Mouse (Mus musculus): ENCODE data around the gene Ddr1.
A peak's percentile ranks its signal among the peaks of the same experiment; 100 is the strongest.

Gene Ddr1

DNA sequence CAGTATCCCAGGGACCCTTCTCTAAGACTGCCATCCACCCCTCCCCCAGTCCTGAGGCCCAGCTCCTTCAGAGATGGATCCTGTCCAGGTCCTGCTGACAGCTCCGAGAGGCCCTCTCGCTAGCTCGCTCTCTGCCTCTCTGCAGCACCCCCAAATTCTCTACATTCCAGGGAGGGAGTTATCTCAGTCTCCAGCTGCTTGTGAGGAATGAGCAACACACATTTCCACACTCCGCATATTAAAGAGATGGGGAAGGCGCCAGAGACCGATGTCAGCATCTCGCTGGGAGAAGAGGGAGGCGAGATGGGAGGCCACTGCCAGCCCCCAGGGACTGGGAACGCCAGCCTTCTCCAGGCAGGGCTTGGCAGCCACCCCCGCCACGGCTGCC is 15.9 kb upstream of the Ddr1 start:
- DNase-seq (ENCODE audit: low spot score): no peak

DNA sequence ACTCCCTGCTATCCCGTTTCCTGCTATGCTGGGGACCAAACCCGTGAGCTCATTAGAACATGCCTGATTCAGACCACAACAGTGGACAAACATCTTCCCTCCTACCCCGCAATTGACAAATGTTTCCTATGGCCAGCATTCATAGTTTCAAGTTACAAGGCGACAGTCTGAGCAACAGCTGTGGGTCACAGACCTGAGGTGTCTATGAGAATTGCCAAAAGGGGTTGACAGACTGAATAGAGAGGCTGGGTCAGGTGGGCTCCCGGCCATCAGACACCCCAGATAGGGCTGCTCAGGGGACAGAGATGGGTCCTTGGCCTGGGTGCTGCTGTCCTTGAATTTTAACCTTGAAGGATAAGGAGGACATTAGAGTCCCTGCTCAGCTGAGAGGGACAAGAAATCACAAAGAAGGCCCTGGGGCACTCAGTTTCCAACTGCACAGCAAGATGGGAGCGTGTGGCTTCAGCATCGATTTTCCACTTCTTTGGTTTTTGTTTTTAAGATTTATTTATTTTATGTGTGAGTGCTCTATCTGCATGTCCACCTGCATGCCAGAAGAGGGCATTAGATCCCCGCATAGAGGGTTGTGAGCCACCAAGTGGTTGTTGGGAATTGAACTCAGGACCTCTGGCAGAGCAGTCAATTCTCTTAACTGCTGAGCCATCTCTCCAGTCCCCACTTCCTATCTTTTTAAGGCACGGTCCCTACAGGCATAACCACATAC is 15.4 kb upstream of the Ddr1 start:
- DNase-seq (ENCODE audit: low spot score): no peak

DNA sequence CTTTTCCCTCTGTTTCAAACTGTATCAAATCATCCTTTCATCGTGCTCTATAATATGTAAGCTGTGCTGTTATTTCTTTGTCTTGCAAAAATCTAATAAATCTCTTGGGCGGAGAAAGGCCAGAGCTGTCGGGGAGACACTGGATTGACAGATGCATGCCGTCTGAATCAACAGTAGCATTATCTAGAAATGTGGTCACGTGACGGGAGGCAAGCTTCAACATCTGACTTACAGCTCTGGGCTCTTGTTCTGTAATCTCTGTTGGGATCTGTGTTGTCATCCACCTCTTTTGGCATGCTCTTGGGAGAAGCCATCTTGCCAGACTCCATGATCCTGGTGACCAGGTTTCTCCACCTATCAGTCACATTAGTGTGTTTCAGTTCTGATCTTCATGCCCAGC is 12.7 kb upstream of the Ddr1 start:
- no peak for DNase-seq (ENCODE audit: low spot score)

DNA sequence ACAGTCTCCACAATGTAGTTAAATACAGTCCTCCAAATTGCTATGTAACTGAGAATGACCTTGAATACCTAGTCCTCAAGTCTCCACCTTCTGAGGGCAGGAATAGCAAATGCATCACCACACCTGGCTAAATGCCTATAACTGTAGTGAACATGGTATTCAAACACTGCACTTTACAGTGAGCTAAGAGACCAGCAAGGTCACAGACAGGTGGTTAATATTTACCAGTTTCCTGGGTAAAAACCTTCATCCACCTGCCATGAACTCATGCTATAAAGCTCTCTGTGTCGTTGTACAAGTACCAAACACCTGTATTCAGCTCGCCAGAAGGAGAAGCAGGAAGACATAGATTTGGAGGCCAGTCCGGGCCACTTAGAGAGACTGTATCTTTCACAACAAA is 11.7 kb upstream of the Ddr1 start:
- DNase-seq (ENCODE audit: low spot score): no peak

DNA sequence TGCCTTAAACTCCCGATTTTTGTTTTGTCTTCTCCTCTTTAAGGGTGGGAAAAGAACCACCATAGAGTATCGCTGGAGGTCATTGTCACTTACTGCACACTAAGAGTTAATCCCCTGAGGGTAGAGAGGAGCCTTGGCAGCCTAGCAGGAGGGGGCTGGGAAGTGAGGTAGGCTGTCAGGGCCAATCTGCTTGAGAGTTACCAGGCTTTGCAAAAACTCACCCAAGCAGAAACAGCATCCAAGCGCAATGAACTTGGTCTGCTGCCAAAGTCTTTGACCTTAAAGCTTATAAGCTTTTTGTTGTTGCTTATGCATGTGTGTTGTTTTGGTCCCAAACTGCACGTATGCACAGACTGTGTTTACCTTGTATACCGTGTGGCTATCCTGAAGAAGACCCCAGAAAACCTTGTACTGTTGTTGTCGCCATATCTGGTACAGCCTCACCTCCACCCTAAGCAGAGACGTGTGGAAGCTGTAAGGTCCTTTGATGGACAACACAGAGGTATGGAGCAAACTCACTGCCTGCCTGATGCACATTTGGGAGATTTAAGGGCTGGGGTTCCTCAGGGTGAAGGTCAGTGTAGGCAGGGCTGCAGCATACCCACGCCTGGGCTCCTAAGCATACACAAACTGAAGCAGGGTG is 6.4 kb upstream of the Ddr1 start:
- DNase-seq (ENCODE audit: low spot score): no peak

DNA sequence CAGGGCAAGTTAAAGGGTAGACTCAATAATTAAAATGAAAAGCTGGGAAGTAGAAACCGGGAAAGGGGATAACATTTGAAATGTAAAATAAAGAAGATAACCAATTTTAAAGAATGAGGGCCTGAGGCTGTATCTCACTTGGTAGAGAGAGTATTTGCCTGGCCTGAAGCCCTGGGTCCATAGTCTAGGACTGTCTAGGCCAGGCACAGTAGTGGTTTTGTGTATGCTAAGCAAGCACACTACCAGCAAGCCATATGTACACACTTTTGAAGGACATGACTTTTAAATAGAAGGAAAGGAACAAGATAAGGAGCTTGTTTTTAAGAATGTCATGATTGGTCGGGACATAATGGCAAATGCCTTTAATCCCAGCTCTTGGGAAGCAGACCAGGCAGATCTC is 4.2 kb upstream of the Ddr1 start:
- DNase-seq (ENCODE audit: low spot score): no peak

DNA sequence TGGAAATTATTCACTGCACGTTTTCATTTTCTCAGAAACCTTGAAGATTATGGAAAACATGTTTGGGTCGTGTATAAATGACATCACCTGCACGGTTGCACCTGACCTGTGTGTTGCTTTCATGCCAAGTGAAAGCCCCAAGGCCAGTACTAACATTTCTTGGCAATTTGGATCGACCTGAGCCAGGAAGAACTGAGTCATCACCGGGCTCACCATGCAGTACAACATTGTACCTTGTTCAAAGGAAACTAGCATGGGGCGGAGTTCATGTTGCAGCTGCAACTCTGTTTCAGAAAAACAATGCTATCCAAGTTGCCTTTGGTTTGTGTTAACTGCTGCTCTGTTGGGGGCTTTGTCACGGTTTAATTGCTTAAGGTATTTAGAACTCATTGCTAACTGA is 3.5 kb upstream of the Ddr1 start:
- DNase-seq (ENCODE audit: low spot score): no peak

DNA sequence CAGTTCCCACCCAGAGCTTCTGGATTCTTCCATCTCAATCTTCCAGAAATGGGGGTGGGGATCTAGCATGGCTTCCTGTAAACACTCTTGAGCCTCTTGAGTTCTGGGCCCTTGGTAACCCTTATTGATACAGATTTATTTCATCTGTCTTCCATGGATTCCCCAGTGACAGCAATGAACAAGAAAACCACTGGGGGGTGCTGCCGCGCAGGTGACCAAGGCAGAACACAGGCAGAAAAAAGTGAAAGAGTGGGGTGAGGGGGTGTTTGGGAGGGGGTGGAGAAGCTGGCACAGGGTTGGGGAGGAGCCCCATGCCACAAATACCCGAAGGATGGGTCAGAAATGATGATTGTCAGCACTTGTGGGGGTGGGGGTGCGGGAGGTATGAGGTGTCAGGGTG is 1.4 kb upstream of the Ddr1 start:
- DNase-seq (ENCODE audit: low spot score): no peak

DNA sequence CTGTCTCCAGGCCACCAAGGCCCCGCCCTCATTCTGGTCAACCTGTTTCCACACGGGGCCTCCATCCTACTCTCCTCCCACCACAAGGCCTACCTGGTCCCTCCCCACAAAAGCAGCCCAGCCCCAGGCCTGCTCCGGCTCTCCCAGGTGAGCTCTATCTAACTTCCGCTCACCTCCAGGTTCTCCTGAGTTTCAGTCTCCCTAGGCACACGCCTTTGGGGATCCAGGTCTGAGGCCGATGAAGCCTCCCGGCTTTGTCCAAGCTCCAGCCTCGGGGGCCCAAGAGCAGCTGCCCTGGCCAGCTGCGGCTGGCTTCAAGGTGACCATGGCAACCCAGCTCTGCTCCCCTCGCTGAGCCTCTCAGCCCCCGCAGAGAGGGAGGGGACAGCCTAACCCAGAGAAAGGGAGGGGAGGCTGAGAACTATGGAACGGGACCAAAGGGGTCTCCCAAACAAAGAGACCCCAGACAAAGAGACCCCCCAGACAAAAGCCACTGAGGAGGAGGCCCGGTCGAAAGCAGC is 610 bp downstream of the Ddr1 start:
- no peak for DNase-seq (ENCODE audit: low spot score)

DNA sequence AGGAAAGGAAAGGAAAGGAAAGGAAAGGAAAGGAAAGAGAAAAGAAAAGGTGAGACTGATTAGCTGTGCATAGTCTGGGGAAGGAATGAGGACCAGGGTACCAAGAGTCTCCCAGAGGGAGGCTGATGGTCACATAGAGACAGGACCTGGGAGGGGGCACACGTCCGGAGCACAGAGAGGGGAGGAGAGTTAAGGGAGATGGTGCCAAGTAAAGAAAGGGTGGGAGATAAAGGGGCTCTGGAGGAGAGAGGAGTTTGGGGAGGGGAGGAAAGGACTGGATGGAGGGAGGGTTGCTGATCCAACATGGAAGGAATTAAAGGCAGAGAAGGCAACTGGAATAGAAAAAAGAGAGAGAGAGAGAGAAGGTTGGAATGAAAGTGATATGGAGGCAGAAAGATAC is 1.4 kb downstream of the Ddr1 start:
- DNase-seq (ENCODE audit: low spot score): no peak

DNA sequence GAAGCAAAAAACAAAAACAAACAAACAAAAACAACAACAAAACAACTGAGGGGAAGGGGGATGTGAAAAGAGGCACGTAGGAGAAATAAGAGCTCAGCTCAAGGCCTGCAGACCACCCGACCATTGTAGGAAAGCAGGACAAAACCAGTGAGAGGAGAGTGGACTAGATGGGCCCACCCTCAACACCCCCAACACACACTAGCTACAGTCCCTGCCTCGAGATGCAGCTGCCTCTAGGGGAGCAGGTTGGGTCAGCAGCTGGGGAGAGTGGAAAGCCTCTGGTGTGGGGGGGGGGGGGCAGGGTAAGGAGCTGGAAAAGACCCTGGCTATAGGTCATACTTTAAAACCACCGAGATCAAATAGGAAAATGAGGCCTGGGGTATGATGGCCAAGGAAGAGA is 1.8 kb downstream of the Ddr1 start:
- DNase-seq (ENCODE audit: low spot score): no peak

DNA sequence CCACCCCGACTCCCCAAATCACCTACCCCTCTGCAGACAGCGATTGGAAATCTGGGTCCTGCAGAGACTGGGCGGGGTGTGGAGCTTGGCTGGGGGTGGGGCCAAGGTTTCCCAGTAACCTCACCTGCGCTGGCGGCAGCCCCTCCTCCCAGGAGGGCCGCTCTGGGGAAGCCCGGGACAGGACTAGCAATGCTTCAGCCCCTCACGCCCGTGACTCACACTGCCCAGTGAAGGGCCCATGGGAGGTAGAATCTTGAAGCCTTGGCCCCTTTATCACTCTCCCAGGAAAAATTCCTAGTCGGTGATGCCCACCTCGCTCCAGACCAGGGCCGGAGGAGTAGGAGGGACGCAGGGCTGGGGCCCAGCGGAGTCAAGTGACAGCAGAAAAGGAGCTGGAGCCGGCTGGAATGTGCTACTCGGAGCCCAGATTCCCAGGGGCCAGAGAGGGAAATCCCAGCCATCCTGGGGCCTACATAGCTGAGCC is 2.4 kb downstream of the Ddr1 start:
- DNase-seq (ENCODE audit: low spot score): no peak

DNA sequence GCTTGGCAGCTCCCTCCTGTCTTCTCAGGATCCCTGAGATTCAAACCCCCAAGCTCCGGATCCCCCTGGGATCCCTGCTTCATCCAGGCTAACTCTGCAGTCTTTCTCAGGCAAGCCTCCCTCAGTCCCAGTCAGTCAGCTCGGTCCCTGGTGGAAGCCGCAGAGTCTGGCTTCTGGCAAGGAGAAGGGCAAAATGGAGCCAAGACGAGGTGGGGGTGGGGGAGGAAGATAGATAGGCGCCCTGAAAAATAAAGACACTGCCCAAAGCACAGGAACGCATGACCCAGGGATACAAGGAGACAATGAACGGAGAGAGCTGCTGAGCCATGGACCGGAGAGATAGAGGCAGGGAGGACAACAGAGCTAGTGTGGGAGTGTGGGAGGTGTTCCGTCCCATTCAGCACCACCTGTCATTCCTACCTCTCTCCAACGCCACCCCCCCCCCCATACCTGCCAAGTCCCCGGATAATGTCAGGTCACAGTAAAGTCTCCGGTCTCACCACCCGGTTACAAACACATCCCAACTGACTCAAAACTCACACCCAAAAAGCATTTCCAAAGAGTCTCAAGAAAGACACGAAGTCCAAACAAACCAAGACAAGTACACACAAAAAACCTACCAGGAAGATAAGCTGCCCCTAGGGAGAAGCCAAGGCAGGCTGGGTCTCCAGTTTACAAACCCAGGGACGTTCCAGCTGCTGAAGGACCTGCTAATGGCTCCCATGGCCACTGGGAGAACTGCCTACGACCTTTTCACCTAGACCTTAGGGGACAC is 3.0 kb downstream of the Ddr1 start:
- DNase-seq (ENCODE audit: low spot score): no peak

DNA sequence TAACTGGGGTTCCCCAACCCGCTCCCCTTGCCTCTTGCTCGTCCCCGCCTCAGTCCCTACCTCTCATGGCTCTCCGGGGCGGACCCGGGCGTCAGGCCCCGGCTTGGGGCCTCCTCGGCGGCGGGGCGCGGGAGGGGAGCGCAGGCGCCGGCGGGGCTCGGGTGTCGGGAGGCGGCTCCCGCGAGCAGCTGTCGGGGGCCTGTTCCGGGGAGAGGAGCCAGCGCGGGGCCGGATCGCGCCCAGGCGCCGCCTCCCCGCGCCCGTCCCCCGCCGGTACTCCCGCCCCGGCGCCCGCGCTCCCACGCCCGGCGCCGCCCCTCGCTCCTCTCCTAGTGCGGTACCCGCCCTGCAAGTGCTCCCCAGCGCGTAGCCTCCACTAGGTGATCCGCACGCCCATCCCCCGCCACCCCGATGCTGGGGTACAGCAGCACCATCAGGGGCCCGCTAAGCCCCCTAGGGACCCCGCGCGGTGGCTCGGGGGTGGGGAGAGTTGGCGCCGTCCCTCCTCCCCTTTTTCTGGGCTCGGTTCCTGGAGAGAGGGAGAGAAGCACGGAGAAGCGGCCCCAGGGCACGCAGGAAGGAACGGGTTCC is 4.0 kb downstream of the Ddr1 start:
- peak; percentile 62 for DNase-seq (ENCODE audit: low spot score)

DNA sequence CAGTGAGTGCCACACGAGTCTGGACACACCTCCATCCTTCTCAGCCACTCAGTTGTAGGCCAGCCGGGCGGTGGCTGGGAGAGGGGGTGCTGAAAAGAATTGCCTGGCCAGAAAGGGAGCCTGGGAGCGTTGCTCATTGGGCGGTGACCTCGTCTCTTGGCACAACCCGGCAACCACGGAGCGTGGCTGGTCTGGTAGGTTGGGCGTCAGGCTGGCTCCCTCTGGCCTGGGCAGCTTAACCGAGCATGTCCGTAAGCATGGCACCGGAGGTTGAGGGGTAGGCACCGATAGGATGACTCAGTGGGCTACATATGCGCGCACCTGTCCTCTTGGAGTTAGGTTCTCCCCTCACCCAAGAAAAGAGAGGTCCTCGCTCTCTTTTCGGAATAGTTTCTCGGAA is 4.5 kb downstream of the Ddr1 start:
- peak; percentile 57 for DNase-seq (ENCODE audit: low spot score)

DNA sequence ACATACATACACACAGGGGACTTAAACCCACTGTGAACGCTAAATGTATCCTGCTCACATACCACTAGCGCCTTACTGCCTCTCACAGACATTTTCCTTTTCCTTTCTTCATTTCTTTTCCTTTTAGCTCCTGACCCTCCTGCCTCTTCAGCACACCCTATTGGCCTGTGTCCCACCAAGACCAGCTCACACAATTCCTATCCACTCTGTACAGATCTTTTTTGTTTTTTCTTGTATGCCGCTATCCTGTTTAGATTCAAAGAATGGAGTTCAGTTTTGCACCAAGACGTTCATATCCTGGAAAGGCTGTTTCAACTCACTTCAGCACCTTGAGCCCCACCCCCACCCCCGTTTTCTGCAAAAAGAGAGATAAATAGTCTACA is 5.9 kb downstream of the Ddr1 start:
- DNase-seq (ENCODE audit: low spot score): no peak

DNA sequence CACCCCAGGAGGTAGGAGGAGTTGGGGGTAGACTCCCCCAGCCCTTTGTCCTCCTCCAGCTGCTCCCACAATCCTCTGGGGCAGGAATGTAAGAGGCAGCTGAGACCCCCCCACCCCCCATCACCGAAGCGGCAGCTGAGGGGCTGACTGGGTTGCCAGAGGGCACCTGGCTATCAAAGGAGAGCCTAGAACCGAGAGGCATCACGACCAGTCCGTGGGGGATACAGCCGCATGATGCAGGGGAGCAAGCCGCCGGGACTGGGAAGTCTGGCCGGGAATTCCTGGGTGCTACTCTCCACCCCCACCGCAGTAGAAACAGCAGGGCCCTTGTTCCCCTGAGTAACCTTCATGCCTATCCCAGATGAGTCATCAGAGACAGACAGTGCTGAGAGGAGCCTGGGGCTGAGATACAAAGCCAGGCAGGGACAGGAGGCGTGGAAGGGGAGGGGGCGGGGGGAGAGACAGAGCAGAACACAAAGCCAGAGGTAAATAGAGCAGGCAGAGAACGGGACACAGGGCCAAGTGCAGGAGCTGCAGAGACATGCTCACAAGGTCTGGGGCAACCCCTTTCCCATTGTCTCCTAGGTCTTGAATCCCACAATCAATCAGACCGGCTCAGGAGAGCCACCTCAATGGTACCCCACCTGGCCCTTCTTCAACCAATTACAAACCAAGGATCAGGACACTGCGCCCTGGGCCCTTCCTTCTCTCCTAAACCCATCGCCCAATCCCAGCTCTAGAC is 6.5 kb downstream of the Ddr1 start:
- DNase-seq (ENCODE audit: low spot score): no peak

DNA sequence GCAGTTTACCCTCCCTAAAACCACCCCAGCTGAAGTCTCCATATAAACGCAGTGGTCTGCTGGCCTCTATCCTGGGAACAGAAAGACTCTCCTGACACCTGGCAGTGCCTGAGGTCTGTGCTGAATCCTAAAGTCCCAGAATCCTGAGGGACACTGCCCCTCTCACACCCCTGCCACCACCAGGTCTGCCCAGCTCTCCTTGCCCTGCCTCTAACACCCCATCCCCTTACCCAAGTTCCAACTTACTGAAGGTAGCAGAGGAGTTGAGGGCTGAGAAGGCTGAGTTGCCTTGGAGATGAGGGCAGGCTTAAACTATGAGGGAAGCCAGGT is 7.0 kb downstream of the Ddr1 start:
- DNase-seq (ENCODE audit: low spot score): no peak

DNA sequence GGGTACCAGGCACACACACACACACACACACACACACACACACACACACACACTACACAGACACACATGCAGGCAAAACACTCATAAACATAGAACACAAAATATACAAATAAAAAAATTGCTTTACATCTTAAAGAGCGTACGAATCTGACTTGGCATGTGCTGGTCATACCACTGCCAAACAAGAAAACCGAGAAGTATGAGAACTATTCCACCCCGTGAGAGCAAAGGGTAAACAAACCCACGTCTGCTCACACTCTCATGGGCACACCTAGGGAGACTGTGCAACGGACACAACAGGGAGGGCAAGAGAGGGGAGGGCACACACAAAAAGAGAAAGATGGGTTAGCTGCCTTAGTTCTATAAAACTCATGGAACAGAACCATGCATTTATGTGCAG is 7.7 kb downstream of the Ddr1 start:
- no peak for DNase-seq (ENCODE audit: low spot score)

DNA sequence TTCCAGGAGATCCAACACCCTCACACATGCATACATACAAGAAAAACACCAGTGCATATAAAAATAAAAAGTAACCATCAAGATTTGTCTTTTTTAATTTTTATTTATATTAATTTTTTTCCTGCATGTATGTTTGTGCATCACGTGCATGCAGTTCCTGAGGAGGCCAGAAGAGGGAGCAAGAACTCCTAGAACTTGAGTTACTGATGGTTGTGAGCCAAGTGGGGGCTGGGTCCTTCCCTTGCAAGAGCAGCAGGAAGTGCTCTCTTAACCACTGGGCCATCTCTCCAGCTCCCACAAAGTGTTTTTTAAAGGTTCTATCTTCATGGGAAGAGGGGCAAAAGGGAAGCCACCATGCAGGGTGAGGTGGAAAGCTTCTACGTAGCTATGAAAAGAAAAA is 9.1 kb downstream of the Ddr1 start:
- DNase-seq (ENCODE audit: low spot score): no peak

DNA sequence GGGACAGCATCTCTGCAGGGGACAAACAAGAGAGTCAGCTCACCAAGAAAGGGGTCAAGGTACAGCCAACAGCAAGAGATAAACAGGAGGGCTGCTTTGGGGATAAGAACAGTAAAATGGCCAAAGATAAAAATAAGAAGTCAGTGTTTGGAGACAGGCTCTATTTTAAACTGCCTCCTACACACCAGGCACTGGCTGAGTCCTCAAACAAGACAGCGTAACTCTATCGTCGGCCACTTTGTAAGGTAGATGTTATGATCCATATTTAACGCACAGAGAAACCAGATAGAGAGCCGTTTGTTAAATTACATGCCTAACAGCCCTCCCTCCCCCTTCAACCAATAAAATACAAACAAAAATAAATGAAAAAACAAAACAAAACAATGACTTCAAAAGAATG is 10.5 kb downstream of the Ddr1 start:
- DNase-seq (ENCODE audit: low spot score): no peak

DNA sequence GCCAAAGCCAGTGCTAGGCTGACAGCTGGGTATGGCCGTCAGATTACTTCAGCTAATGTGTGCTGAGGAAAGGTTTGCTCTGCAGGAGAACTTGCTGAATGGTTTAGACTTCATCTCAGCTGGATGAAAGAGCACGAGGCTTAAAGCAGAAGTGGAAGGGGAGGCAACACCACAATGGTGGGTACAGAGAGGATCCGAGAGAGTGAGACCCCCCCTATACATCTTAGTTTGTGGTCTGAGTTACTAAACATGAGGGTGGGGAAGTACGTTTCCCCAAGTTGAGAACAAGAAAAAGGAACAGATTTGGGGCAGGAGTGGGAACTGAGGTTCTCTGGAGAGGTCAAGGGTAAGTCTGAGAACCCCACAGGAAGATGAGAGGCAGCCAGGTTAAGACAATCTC is 12.1 kb downstream of the Ddr1 start:
- no peak for DNase-seq (ENCODE audit: low spot score)
